Mouse (Mus musculus): ENCODE measurements at regions not wholly inside any gene's neighbourhood (a gene's known extent, or its start where the extent isn't known, plus 50 kb on each side); places are given as distances from the start of the nearest gene placed in this dataset.
"Not testable (repeated sequence)": the region's sequence is repeated elsewhere in the genome, so short reads cannot be mapped to it uniquely, and the experiment has no call there.

DNA sequence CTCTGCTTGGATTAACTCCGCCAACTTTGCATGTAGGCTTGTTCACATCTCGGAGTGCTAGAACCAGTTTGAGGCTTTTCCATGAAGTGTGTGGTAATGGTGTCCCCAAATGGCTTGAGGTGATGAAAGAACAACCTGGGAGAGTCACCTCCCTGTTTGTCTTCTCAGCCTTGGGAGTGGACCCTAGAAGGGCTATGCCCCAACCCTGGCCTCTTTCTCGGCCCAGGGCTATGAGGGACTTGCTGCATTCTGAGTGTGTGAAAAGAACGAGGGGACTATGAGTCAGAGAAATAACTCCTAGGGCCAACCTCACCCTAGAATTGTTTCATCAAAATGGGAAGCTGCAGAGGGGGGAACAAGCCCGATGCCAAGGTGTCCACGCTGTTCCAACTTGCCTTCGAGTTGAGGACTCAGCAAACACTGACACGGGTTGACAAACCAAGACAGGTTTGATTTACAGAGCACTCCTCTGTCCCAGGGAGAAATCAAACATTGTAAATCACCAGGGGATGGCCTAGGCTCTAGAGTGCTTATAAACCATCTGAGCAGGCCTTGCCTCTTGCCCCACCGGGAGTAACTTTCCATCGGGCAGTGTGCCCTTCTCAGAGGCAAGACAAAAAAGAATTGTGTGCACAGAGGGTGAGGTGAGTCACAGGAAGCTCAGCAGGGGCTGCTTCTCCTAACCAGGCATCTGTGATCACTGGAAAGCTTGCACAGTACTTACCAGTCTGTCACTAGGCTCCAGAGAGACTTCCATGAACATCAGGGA, 186.3 kb upstream of the Tmem45b start:
- no peak for DNase-seq (ENCODE audit: low spot score)

DNA sequence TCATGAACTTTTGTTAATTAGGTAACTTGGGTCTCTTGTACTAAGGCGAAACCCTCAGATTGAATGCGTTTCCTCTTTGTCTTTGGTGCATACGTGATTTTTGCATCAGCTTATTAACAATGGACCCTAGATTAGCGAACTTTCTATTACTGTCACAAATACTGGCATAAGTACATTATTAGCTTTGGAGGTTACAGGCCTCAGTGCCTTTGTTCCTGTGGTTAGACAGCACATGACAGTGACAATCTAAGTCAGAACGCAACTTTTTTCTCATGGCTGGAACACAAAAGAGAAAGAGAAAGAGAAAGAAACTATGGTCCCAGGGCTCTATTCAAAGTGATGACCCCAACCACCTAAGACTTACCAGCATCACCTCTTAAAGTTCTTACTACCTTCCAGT, 184.8 kb upstream of the Tmem45b start:
- DNase-seq (ENCODE audit: low spot score), result no peak

DNA sequence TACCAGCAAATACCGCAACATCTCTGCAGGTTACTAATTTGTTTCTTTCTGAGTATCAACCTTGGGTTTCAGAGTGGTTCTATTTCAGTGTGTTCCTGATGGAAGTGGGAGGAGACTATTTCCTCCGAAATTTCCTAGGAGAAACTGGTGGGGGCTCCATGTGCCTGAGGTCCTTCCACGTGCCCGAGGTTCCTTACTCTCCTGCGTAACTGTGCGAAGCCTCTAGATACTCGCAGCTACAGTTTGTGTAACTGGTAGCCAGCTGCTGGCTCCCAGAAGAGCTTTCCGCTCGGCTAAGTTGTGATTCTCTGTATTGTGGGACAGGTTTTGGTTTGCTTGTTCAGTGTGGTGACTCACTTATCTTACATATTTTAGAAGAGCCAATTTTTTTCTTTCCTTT, 184.3 kb upstream of the Tmem45b start:
- DNase-seq (ENCODE audit: low spot score), result no peak

DNA sequence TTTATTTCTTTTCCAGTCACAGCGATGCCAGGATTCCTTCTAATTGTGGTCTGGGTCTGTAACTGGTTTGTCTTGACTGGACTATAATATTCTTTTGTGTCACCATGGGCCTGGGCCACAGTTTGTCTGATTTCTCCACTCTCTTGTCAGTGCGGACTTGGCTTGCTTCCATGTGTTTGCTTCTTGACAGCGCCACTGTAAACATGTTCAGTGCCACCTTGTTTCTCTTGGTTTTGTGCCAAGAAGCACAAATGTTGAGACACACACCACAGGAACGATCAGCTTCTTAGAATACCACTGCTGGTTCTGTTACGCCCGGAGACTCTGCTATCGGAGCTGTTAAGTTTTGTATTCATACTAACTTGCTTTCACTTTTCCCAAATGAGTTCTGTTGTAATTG, 180.9 kb upstream of the Tmem45b start:
- no peak for DNase-seq (ENCODE audit: low spot score)

DNA sequence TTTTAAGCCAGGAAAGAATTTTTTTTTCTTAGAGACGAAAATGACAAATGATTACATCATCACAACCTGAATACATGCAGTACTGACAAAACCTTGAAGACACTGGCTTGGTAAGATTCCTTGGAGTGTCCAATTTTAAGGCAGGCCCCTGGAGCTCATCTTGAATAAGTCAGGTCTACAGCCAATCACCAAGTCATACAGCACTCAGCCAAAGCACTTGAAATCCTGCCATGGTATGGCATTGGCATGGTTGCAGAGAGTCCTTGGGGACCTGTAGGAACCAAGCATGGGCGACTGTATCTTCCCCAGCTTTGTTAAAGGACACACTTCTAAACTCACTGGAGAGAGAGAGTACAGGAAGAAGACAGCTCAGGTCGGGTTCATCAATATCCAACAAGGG, 179.8 kb upstream of the Tmem45b start:
- no peak for DNase-seq (ENCODE audit: low spot score)

DNA sequence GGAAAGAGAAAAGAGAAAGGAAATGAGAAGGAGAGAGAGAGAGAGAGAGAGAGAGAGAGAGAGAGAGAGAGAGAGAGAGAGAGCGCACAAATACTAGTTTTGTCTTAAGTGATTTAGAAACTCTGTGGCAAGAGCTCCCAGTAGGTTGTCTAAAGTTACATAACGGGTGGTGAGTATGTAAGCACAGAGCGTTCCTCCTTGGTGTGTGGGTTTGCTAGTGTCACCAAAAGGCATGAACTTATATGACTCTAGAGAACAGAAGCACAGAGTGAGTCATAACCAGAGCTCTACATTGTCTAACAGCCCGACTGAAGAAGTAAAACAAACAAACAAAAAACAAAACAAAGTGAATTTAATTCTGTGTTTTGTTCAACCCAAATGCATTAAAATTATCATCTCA, 177.9 kb upstream of the Tmem45b start:
- DNase-seq (ENCODE audit: low spot score), result no peak

DNA sequence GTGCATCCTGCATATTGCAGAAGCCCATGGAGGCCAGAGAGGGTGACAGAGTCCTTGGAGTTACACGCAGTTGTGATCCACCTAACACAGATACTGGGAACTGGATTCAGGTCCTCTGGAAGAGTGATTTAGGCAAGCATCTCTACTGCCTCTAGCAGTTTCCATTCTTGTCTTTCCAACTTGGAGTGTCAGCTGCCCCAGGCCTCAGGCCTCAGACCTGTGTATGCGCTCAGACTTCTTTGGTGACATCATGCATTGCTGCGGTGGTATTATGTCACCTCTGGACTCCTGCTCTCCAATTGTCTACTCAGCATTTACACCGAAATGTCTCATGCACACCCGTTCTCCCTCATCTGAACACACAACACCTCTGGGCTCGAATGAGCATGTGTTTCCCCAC, 164.0 kb upstream of the Tmem45b start:
- DNase-seq (ENCODE audit: low spot score), result no peak

DNA sequence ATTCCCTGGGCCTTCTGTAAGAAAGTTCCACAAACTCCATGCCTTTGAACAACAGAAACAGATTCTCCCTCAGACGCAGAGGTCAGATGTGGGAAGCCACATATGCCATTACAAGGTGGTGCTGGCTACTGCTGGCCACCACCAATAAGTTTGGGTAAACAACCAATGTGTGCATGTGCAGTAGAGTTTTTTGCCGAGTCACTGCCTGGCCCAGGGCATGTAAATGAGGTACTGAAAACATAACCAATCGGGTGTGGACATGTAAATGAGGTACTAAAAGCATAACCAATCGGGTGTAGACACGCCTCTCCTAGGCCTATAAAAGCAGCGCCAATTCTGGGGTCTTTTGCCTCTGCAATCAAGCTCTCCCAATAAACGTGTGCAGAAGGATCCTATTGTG, 157.3 kb upstream of the Tmem45b start:
- DNase-seq (ENCODE audit: low spot score), result not testable (repeated sequence)

DNA sequence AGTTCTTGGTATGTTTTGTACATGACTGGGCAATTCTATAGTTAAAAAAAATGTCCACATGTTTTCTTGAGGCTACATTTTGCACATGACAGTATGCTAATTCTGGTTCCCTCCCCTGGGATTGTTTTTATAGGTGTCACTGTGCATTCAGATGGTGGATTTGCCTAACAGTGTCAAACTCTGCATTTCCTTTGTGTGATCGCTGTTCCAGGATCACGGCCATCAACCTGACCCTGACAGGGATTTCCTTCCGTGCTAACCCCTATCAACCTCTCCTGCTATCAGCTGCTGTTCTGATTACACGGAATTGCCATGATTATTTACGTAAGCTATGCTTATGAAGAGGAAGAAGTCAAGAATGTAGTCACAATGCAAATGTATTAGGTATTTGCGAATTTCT, 155.1 kb upstream of the Tmem45b start:
- no peak for DNase-seq (ENCODE audit: low spot score)

DNA sequence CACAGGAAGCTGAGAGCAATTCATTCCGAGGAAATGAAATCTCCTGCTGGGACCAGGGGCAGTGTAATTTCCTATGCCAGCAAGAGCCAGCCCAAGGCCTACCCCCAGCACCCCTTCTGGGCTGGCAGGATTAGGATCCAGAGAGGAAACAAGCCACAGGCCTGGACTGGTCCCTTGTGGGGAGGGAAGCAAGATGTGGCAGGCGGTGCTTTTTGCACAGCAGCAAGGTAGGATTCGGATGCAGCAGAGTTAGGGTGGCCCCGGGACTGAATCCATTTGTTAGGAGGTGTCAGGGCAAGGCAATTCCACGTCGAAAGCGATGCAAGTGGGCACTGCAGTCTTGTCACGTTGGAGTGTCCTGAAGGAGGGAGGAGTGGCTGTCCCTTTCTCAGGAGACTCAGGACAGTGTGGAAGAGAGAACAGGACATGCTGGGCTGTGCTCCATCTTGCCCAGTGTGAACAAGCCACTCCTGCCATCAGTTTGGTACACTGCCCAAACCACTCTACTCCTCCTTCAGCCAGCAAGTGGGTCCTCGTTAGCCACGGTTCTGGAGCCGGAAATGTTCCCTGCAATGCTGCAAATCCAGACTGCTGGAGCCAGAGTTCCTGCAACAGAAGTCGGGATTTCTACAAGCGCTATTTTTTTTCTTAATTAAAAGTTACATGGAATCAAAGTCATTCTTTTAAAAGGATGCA, 150.1 kb upstream of the Tmem45b start:
- DNase-seq (ENCODE audit: low spot score), result no peak

DNA sequence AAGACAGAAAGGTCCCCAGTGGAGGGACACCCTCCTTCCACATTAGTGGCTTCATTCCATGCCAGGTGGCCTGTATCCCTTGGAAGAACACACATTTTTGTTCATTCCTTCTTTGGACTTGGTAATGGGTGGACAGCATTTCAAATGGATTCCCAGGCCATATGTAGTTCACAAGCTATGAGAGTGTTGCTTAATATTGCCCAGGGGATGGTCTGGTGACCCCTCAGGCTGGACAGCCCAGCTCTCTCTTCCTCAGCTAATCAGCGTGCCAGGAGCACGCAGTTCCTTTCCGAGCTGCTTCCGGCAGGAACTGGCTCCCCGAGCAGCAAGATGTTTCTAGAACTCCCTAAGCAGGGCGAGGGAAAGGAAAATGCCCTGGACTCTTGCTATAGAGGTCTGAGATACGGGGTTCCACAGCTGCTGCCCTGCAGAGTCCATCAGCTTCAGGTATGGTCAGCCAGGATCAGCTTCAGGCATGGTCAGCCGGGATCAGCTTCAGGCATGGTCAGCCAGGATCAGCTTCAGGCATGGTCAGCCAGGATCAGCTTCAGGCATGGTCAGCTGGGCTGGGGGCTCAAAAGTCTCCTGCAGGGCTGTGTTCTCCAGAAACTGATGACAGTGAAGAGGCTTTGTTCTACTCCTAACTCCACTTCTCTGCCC, 146.9 kb upstream of the Tmem45b start:
- no peak for DNase-seq (ENCODE audit: low spot score)

DNA sequence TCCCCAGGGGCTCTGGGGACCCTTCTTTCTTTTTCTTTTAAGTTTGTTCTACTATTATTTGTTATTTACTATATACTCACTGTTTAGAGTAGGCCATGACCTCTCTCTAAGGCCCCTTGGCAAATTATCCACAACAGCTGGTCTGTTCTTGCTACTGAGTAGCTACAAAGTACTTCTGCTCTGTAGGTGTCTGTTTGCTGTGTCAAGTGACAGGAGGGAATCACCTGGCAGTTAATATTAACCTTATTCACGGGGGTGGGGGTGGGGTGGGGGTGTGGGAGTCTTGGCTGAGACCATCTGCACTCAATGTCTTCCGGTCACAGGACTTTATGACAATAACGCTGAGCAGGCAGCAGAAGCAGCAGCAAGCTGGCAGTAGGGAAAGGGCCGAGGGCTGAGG, 146.4 kb upstream of the Tmem45b start:
- peak; percentile 70 for DNase-seq (ENCODE audit: low spot score)

DNA sequence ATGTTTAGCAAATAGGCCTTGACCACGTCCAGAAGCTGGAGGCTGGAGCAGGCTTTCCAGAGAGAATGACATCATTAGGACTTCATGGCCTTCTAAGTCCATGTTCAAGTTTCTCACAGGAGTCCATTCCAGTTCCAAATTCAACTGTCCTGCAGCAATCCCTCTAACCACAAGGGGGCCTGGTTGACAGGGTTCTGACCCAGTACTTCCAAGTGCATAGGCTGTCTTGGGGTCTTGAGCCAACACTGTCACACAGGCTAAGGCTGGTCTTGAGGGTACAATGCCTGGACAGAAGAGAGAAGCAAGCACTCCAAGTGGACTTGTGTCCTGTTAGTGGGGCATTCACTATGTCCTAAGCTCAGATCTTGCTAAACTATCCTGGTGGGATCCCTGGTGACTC, 145.9 kb upstream of the Tmem45b start:
- peak; percentile 34 for DNase-seq (ENCODE audit: low spot score)

DNA sequence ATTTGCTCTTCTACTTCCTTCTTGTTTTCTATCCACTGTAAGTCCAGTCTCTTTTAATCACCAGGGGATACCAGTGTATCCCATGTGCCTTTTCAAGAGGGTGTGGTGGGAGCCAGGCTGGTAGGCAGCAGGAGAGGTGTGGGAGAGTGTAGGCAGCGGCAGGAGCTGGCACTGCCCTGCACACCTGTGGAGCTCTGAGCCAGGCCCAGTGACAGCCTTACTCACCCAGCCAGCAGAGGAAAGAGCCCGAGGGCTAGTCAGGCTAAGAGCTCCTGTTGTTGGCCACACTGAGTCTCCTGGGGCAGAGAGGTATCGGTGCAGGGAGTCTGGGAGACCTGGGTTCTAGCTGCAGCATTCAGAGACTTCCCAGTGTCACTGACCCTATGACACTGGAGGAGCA, 145.5 kb upstream of the Tmem45b start:
- DNase-seq (ENCODE audit: low spot score), result no peak

DNA sequence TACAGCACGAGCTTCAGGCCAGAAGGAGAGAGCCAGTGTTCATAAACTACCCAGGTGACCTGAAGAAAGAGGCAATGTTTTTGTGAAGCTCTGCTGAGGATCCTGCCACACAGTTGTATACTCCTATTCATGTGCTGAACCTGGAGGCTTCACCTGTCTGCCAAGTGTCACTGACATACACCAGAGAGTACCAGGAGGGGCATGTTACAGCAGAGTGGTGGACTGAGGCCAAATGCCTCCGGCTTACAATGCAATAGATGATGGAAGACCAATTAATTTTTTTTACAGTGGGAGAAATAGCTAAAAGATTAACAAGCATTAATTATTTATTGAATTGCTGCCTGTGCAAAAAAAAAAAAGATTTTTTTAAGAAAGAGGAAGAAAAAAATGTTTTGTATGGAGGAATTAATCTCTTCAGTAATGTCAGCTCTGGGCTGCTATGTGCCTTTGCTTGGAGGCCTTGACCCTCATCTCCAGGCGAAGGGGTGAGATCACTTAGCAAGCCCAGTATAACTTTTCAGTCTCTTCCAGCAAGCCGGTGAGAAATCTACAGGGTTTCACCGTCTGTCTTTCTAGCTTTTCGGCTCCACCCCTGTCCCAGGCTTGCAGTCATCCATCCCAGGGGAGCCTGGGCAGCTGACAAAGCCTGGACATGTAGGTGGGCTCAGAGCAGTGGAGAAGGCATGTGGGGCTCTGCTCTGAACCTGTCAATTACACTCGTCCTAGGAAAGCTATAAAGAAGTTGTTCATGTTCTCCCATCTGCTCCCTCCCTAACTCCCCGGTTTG, 144.0 kb upstream of the Tmem45b start:
- no peak for DNase-seq (ENCODE audit: low spot score)

DNA sequence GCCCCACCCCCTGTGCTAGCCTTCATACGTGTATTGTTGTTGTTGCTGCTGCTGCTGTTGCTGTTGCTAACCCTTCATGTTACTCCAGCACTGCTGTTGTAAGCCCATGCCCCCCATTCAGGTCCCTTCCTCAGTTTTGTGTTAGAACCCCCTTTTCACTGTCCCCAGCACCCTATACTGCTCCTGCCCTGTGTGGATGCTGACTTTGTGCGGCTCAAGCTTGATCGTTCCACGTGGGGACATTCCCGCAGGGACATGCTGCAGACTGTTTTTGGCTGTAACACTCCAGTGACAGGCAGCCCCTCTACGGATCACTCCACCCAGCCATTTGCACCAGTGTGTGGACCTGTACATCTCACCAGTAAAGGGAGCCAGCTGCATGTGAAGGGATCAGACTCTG, 142.7 kb upstream of the Tmem45b start:
- no peak for DNase-seq (ENCODE audit: low spot score)

DNA sequence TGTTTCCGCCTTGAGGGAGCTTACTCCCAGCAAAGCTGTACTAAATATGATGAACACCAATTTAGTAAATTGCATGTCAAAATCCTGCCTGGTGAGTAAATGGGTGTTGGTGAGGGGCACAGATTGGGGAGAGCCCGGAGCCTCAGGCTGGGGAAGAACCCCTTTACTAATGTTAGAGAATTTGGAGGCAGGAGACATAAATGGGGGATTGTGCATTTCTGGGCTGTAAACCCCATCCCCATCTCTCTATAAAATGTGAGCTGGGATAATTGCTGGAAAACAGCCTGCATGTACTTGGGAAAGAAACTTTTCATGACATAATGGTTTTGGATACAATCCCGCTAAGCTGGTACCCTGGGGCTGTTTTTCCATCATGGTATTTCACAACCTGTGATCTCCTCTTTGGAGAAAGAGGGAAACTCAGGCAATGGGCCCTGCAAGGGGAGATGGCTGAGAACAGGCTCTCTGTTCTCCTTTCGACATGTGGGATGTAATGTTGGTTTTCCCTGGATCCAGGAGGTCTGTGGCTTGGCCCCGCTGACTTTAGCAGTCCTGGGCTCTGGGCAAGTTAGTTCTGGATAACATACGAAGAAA, 140.3 kb upstream of the Tmem45b start:
- no peak for DNase-seq (ENCODE audit: low spot score)

DNA sequence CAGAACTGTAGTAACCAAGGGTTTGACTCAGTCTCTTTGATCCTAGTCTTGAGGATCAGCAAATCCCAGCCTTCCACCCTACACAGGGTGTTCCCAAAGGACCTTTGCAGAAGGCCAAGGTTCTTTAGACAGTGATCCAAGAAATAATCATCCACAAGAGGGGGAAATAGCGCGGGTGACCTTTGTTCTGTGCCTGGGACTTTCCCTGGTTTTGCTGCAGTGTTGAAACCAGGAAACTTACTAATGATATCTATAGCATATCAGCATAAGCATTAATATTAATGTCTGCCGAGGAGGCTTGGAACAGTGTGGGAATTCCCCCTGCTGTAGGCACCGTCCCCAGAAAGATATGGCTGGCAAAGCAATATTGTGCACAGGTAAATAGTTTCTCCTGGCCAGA, 138.4 kb upstream of the Tmem45b start:
- no peak for DNase-seq (ENCODE audit: low spot score)

DNA sequence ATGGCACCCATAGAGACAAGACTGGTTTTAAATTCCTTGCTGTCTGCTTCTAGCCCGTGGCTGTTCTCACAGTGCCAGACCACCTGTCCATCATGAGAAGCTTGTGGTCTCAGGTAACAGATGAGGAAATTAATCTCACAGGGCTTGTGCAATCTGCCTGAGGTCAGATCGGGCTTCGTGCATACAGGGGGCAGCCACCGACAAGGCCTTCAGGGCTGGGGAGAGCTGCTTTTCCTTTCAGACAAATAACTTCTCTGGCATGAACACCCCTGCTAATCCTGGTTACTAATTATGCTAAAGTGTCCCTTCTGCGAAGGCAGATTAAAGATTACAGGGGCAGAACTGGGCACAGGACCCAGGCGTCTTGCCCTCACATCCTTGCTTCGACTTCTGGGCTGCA, 130.8 kb upstream of the Tmem45b start:
- no peak for DNase-seq (ENCODE audit: low spot score)

DNA sequence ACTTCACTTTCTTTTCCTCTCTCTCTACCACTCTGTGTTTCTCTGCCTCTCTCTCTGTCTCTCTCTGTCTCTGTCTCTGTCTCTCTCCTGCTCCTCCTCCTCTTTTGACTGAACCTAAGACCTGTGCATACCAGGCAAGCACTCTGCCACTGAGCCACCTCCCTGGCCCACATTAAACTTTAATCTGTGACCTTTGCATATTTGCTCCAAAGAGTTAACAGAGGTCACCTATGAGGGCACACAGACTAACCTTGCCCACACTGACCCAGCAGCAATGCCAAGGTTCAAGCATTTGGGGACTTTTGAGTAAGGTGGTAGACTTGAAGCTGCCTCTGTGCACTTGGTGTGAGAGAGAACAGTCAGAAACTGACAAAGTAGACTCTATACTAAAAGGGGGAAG, 123.4 kb upstream of the Tmem45b start:
- DNase-seq (ENCODE audit: low spot score), result no peak

DNA sequence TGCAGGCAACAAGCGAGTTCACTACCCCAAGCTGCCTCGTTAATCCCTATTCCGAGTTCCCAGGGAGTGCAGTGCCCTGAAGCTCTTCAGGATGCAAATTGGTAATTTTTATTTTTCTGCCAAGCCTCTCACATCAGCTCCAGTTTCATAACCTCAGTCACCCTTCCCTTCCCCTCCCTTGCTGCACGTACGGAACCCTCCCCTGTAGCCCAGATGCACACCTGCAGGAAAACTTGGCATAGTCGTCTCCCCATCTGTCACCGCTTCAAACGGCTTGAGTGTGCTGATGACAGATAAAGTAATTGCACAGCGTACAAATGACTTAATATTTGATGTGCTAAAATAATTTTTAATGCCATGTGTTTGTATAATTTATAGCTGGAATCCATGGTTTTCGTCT, 119.7 kb upstream of the Tmem45b start:
- no peak for DNase-seq (ENCODE audit: low spot score)

DNA sequence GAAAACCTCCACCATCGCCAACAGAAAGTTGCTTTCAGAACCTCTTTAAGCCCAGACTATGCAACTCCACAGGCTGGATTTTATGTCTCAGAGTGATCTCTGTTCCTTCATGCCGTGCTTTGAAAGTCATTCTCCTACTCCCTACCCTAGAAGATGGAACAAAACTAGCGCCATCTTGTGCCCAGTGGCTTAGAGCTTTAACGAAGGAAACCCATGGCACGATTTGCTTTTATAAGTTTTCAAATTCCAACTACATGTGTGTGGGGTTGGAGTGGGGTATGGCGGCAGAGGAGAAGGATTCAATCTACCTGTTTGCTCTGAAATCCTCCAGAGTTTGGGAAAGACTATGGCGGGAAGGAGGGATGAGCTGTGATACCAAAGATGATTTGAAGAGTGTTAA, 118.7 kb upstream of the Tmem45b start:
- no peak for DNase-seq (ENCODE audit: low spot score)
